Mouse (Mus musculus): ENCODE results near the gene Galr2. TPM values are rescaled to one million over a fixed set of nuclear protein-coding genes. Genes with fewer than 3 reads are reported as not detected.

Gene Galr2
- polyA plus RNA-seq, 1 experiment from 2014 or later, result 0.41 TPM

DNA sequence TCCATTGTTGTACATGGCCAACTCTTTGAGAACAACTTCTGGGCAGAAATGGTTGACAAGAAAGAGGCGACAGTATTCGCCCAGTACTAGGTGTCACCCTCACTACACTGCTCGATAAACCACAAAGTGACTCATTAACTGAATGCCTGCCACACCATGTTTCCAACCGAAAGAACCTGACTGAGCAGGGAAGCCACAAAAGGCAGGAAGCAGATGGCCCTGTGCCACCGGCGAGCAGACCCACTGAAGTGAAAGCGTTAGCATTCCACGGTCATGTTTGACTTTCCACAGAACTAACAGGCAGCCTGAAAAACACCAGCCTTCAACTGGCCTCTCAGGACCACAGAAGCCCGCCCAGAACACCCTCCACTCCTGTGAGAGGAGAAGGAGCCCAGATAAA, 26.1 kb upstream of the Galr2 start:
- WGBS, result 76% methylated on average over 9 of the region's 9 CpGs
- Histone ChIP-seq H3K4me1 (peaks cover 12% of the 10 kb centered on the region), H3K27ac (peak overlapping the region; percentile 47), H3K36me3 (peaks cover 91% of the 10 kb centered on the region), H3K4me2 (no peak overlapping the region), H3K9ac (no peak overlapping the region), H3K9me3 (no peaks in the 10 kb centered on the region), H3K4me3 (no peak overlapping the region), H3K27me3 (no peaks in the 10 kb centered on the region)
- ATAC-seq (ENCODE audit: insufficient number of reproducible peaks, low FRiP score, low TSS enrichment, low read depth), result no peak

DNA sequence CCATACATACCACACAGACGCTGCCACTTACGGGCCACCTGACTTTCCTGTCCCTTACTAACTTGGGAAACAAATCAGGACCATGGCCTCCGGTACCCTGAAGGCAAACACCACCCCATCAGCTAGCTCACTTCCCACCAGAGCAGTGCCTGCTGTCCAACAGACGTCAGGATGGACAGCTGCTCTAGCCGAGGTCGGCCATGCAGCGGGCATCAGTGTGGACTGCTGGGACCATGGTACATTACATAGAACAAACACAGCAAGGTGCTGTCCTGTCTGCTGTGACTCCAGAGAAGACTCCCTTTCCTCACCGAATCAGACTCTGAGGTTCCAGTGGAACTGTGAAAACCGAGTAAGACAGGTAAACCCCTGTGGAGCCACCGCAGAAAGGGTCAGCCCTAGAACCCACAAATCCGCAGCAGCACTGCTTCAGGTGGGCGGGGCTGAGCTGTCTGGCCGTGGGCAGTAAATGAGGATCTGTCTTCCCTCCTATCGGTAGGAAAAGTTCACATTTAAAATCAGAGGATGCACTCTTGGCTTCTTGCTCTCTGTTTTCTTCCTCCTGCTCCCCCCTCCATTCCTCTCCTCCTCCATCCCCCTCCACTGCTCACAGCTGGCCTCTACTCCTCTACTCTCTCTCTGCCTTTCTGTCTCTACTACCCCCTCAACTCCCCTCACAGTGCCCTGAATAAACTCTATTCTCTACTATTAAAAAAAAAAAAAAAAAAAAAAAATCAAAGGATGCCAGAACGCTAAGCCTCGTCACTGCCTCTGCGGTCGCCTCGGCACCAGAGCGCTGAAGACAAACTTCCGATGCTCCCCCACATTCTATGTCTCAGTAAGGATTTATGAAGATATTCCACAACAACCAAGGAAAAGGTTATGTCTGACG, 25.4 kb upstream of the Galr2 start:
- Histone ChIP-seq H3K4me3 (no peak overlapping the region), H3K27me3 (no peaks in the 10 kb centered on the region), H3K36me3 (peaks cover 91% of the 10 kb centered on the region), H3K4me2 (no peak overlapping the region), H3K27ac (peak overlapping the region; percentile 57), H3K4me1 (peaks cover 12% of the 10 kb centered on the region), H3K9ac (no peak overlapping the region), H3K9me3 (no peaks in the 10 kb centered on the region)
- WGBS, result 79% methylated on average over 22 of the region's 22 CpGs
- ATAC-seq (ENCODE audit: insufficient number of reproducible peaks, low FRiP score, low TSS enrichment, low read depth), result no peak

DNA sequence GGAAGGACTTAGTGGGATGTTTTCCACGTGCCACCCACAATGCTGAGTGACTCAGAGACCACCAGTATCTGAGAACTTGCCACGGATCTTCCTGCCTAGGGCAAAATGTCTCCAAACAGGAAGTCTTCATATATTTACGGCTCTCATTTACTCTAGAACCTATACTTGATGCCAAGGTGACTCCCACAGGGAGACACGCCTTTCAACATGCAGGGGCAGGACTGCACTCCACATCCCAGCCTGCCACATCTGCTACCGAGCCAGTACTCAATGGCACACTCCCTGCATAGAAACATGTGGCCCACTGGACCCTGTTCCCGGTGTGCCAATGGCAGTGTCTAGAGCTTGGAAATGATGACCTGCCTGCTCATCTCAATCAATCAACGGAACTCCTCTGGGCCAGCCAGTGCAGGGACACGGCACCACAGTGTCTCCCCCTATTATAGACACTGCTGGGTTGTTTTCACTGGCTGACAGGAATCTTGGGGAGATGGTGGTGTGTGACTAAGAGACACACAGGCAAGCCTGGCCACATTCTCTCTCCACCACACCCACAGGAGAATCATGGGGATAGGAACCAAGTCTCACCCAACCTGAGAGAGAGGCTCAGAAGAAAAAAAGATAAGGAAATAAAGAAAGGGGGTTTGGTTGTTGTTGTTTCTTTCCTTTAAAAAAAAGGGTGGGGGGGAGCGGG, 24.6 kb upstream of the Galr2 start:
- H3K4me1 ChIP-seq, result peaks cover 12% of the 10 kb centered on the region
- H3K9me3 ChIP-seq, result no peaks in the 10 kb centered on the region
- peaks cover 91% of the 10 kb centered on the region for H3K36me3 ChIP-seq
- ATAC-seq (ENCODE audit: insufficient number of reproducible peaks, low FRiP score, low TSS enrichment, low read depth), result no peak; the same call in 1 of the 2 replicates
- H3K4me3 ChIP-seq, result no peak overlapping the region
- 69% methylated on average over 9 of the region's 9 CpGs for WGBS
- 0 out of 2 replicates have a peak overlapping the region, but pooled peaks have one; percentile 5 for H3K4me2 ChIP-seq
- H3K9ac ChIP-seq, result no peak overlapping the region
- H3K27ac ChIP-seq, result peak overlapping the region; percentile 57
- no peaks in the 10 kb centered on the region for H3K27me3 ChIP-seq

DNA sequence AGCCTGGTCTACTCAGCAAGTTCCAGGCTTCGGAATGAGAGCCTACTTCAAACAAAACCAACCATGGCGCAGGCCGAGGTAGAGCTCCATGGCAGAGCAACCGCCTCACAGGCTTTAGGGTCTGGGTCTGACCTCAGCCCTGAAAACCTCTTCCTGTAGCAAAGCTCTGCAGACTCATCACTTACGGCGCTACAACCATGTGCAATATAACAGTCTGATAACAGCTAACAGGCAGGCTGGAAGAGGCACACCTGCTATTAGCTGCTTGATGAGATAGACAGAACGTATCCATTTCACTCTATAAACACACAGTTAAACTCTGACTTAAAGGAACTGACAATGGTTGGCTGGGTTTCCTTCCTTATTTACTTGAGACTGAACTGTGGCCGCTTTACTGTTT, 21.3 kb upstream of the Galr2 start:
- Histone ChIP-seq H3K27me3 (no peaks in the 10 kb centered on the region), H3K9ac (no peak overlapping the region), H3K4me1 (peaks cover 12% of the 10 kb centered on the region), H3K27ac (no peak overlapping the region), H3K4me2 (no peak overlapping the region), H3K36me3 (peaks cover 93% of the 10 kb centered on the region), H3K4me3 (no peak overlapping the region), H3K9me3 (no peaks in the 10 kb centered on the region)
- WGBS, result 83% methylated on average over 8 of the region's 8 CpGs
- no peak for ATAC-seq (ENCODE audit: insufficient number of reproducible peaks, low FRiP score, low TSS enrichment, low read depth)

DNA sequence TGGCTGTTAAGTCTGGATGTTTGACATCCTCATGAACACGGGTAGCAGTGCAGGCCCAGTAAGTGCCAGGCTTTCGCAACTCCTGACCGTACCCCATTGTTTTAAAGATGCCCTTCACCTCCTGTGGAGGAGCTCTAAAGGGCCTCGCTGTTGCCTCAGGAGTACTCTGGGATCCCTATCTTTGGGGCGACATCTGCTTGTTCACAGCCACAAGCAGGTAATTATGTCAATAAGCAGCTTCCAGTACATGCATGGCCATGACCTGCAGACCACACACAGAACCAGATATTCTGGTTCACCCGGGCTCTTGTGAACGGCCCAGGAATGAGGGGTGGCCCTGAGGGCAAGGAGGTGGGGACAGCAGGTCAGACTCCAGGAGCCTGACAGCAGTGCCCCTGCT, 20.5 kb upstream of the Galr2 start:
- 72% methylated on average over 7 of the region's 7 CpGs for WGBS
- no peak; the same call in 1 of the 2 replicates for ATAC-seq (ENCODE audit: insufficient number of reproducible peaks, low FRiP score, low TSS enrichment, low read depth)
- Histone ChIP-seq H3K36me3 (peaks cover 91% of the 10 kb centered on the region), H3K9ac (no peak overlapping the region), H3K27ac (peak overlapping the region; percentile 27; the same call in 1 of the 2 replicates), H3K9me3 (no peaks in the 10 kb centered on the region), H3K4me3 (no peak overlapping the region), H3K4me2 (no peak overlapping the region), H3K27me3 (no peaks in the 10 kb centered on the region), H3K4me1 (peaks cover 7% of the 10 kb centered on the region)

DNA sequence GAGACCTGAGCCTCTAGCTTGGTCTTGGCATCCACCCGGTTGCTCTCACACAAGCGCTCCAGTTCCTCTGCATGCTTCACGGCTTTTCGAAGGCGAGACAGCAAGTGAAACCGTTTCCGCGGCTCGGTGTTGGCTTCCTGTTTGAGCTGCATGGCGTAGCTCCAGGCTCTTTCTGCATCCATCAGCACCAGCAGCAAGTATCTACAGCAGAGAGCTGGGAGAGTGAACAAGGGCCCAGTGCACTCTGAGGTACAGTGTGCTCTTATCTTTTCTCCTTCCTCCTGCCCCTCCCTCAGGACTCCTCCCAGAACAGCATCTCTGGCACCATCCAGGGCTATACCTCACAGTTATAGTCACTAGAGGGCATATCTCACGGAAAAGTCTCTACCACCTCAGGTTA, 15.4 kb upstream of the Galr2 start:
- peaks cover 95% of the 10 kb centered on the region for H3K36me3 ChIP-seq

DNA sequence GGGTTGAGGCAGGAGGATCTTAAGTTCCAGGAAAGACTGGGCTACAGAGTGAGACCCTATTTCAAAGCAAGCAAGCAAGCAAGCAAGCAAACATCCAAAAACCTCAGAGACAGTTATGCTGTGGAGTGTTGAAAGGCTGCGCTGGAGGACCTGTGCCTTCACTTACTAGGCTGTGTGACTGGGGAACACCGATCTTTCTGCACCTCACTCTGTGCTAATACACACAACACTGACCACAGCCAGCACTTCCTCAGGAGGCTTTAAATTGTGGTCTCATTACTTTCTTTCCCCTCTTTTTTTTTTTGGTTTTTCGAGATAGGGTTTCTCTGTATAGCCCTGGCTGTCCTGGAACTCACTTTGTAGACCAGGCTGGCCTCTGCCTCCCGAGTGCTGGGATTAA, 14.9 kb upstream of the Galr2 start:
- no peak overlapping the region for H3K27ac ChIP-seq
- ATAC-seq (ENCODE audit: insufficient number of reproducible peaks, low FRiP score, low TSS enrichment, low read depth), result no peak
- H3K9me3 ChIP-seq, result no peaks in the 10 kb centered on the region
- H3K27me3 ChIP-seq, result no peaks in the 10 kb centered on the region
- H3K9ac ChIP-seq, result no peak overlapping the region
- WGBS, result 90% methylated on average over 4 of the region's 4 CpGs
- peaks cover 3% of the 10 kb centered on the region; the same call in 1 of the 2 replicates for H3K4me1 ChIP-seq
- H3K4me3 ChIP-seq, result no peak overlapping the region
- H3K4me2 ChIP-seq, result no peak overlapping the region
- H3K36me3 ChIP-seq, result peaks cover 95% of the 10 kb centered on the region

More for the DNA sequence above, 15.4 kb upstream of the Galr2 start:
- no peak overlapping the region for H3K4me2 ChIP-seq
- no peak overlapping the region for H3K4me3 ChIP-seq
- H3K9me3 ChIP-seq, result no peaks in the 10 kb centered on the region
- no peaks in the 10 kb centered on the region for H3K27me3 ChIP-seq
- no peak overlapping the region for H3K9ac ChIP-seq
- 86% methylated on average over 11 of the region's 11 CpGs for WGBS
- H3K4me1 ChIP-seq, result no peaks in the 10 kb centered on the region
- ATAC-seq (ENCODE audit: insufficient number of reproducible peaks, low FRiP score, low TSS enrichment, low read depth), result no peak
- no peak overlapping the region for H3K27ac ChIP-seq

DNA sequence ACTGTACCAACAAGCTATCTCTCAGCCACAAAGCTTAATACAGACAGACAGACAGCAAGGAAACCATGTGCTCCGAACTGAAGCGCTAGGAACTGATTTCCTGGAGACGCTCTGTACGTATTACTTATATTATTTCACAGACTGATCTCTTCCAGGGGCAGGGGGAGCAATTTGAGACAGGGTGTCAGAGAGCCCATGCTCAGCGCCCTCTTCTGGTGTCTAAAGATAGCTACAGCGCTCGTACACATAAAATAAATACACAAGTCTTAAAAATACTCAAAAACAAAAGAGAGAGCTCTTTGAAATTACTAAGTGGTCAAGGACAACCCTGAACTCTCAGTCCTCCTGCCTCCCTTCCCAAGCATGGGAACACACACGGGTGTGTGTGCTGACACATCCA, 13.1 kb upstream of the Galr2 start:
- Histone ChIP-seq H3K9me3 (no peaks in the 10 kb centered on the region), H3K36me3 (peaks cover 89% of the 10 kb centered on the region), H3K4me3 (no peak overlapping the region), H3K27ac (no peak overlapping the region), H3K4me2 (no peak overlapping the region), H3K4me1 (peaks cover 19% of the 10 kb centered on the region), H3K9ac (no peak overlapping the region), H3K27me3 (no peaks in the 10 kb centered on the region)
- ATAC-seq (ENCODE audit: insufficient number of reproducible peaks, low FRiP score, low TSS enrichment, low read depth), result no peak
- WGBS, result 86% methylated on average over 8 of the region's 8 CpGs

DNA sequence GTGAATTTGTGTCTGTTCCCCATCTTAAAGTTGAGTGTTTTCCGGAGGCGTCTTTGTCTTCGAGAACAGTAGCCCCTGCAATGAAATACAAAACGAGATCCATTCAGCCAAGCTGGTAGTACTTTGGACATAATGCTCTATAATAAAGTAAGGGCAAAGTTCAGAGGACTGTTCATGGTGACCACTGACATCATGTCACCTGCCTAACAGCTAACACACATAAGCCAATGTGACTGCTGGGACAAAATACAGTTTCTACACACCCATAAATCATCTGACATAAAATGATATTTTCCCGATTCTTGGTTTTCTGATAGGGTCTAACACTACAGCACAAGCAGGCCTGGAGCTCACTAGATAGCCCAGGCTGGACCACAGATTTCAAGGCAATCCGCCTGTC, 12.4 kb upstream of the Galr2 start:
- no peak overlapping the region for H3K4me2 ChIP-seq
- ATAC-seq (ENCODE audit: insufficient number of reproducible peaks, low FRiP score, low TSS enrichment, low read depth), result no peak
- H3K27ac ChIP-seq, result no peak overlapping the region
- H3K27me3 ChIP-seq, result no peaks in the 10 kb centered on the region
- H3K9me3 ChIP-seq, result no peaks in the 10 kb centered on the region
- WGBS, result 91% methylated on average over 6 of the region's 6 CpGs
- H3K9ac ChIP-seq, result no peak overlapping the region
- peaks cover 24% of the 10 kb centered on the region for H3K4me1 ChIP-seq
- peaks cover 82% of the 10 kb centered on the region for H3K36me3 ChIP-seq
- H3K4me3 ChIP-seq, result no peak overlapping the region

DNA sequence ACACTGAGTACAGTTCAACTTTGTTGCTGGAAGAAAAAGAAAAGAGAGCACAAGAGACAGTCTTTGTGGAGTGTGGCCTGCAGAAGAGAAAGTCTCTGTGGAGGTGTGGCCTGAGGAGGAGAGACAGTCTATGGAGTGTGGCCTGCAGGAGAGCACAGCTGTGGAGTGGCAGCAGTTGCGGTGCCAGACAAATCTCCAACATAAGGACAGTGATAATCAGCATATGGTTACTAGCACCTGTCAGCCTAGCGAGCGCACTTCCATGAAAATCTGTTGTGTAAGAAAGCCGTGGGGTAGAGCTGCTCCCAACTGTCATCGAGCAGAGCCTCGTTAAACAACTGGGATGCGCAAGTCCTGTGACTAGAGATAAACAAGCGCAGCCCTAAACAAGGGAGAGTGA, 11.2 kb upstream of the Galr2 start:
- WGBS, result 93% methylated on average over 8 of the region's 8 CpGs
- Histone ChIP-seq H3K4me1 (peaks cover 26% of the 10 kb centered on the region), H3K9me3 (no peaks in the 10 kb centered on the region), H3K27ac (no peak overlapping the region), H3K4me3 (no peak overlapping the region), H3K4me2 (no peak overlapping the region), H3K27me3 (no peaks in the 10 kb centered on the region), H3K9ac (no peak overlapping the region), H3K36me3 (peaks cover 70% of the 10 kb centered on the region)
- no peak for ATAC-seq (ENCODE audit: insufficient number of reproducible peaks, low FRiP score, low TSS enrichment, low read depth)

DNA sequence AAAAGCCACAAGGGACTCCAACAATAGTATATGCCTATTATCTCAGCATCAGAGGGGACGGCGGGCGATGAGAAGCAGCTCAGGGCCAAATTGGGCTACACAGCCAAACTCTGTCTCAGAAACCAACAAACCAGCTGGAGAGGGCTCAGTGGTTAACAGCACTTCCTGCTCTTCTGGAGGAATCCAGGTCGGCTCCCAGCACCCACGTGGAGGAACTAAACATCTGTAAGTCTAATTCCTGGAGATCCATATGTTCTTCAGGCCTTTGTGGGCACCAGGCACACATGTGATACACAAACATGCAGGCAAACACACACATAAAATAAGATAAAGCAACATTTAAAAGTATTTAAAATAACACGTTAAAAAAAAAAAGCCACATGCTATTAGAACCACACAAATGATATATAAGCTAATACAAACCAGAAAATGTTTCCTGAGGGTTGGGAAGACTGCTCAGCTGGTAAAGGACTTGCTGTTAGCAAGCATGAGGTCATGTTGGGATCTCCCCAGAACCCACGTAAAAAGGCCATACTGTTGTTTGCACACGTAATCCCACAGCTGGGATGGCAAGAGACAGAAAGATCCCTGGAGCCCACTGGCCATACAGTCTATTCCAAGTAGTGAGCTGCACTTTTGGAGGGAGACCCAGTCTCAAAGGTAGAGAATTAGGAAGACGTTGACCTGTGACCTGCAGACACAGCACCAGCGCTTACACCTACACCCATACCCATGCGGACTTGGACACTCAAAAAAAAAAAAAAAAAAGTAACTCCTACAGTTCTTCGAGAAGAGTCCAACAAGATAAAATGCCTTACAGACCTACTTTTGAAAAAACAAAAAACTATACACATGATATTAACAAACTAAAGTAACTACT, 7.9 kb upstream of the Galr2 start:
- Histone ChIP-seq H3K9me3 (no peaks in the 10 kb centered on the region), H3K36me3 (peaks cover 41% of the 10 kb centered on the region), H3K4me2 (peak overlapping the region; percentile 67), H3K9ac (peak overlapping the region; percentile 87; the same call in 1 of the 2 replicates), H3K4me1 (peaks cover 28% of the 10 kb centered on the region), H3K27ac (no peak overlapping the region), H3K4me3 (peak overlapping the region; percentile 89), H3K27me3 (no peaks in the 10 kb centered on the region)
- 38% methylated on average over 12 of the region's 12 CpGs for WGBS
- ATAC-seq (ENCODE audit: insufficient number of reproducible peaks, low FRiP score, low TSS enrichment, low read depth), result no peak
